In the genomic region with DNA sequence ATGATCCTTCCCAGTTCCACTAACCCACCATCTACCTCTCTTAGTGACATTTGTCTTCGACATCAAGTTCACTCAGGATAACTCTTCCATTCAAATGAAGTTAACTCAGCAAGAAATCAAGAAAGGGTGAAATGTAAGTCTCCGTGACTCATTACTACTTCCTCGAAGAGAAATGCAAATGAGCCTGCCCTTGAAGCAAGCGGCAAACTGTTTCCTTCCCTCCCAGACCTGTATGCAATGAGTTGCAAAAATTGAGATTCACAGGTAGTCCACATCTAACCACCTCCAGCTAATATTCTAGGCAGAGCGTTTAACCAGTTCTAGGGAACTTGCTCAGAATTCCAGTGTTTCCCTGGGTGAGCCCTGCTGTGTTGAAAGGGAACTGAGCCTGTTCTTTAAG, we compare ENCODE assay signal across 22 mouse cellular contexts.
DNase-seq lines count a peak whose midpoint lies in the region; ATAC-seq and TF ChIP-seq lines count a peak whose summit lies in the region.
"Had no signal": no experiment of that assay in that cellular context is flagged by ENCODE, and none has a peak within 500 bp of the region (broad histone marks: within the 10 kb centered on the region; RNA-seq: fewer than 3 reads in every experiment).

No protein-coding gene starts in this region.

- DNase-seq in thymus, adult 2 months: peak; percentile 26
- no peak for DNase-seq in thymus, adult 18-20 months
- DNase-seq in stomach, postnatal 0 days (ENCODE audit: low spot score): no peak
- DNase-seq in Muller cell, postnatal 12 days (ENCODE audit: inconsistent ontology term): no peak
- no peak for DNase-seq in left cerebral cortex, postnatal 25 days (ENCODE audit: low spot score in 2 of 2)
- DNase-seq: cerebellum, adult 18-20 months; cerebellum, postnatal 25 days; forebrain, postnatal 0 days; heart, adult 18-20 months; heart, postnatal 36 days; kidney, adult 2 months; kidney, postnatal 14 days; lung, adult 2 months; right cerebral cortex, postnatal 25 days had no signal

- H3K27ac ChIP-seq in thymus, adult 2 months (ENCODE audit: control insufficient read depth, insufficient read depth, low read length): no peak overlapping the region
- 0 out of 2 replicates have a peak overlapping the region, but pooled peaks have one; percentile 14 for H3K27ac ChIP-seq in stomach, postnatal 0 days (replicated peaks)
- H3K27ac ChIP-seq in forebrain, embryonic 16.5 days (ENCODE audit: low read length): no peak overlapping the region
- H3K27ac ChIP-seq: embryonic facial prominence, embryonic 15.5 days; hindbrain, embryonic 15.5 days; limb, embryonic 12.5 days; liver, embryonic 12.5 days; midbrain, embryonic 12.5 days had no signal

- peak; percentile 55 for ATAC-seq in activated CD4-positive, CD25-positive, alpha-beta regulatory T cell, adult 4 months
- peak; percentile 37 for ATAC-seq in megakaryocyte progenitor cell, adult 5-6 weeks (replicated peaks; ENCODE audit: poor library complexity)
- no peak for ATAC-seq in stomach, postnatal 0 days (ENCODE audit: low FRiP score, low TSS enrichment)
- no peak for ATAC-seq in forebrain, embryonic 16.5 days
- ATAC-seq: forebrain, postnatal 0 days; liver, embryonic 12.5 days had no signal

- TF ChIP-seq POLR2A in thymus, adult 2 months (IDR thresholded peaks at IDR 0.05; ENCODE audit: control insufficient read depth, extremely low read depth, insufficient read depth, low read length, poor library complexity): no peak

- H3K9ac ChIP-seq in stomach, postnatal 0 days (ENCODE audit: low read length): no peak overlapping the region
- H3K9ac ChIP-seq in forebrain, embryonic 16.5 days (replicated peaks; ENCODE audit: low read depth, low read length): no peak overlapping the region
- H3K9ac ChIP-seq: embryonic facial prominence, embryonic 15.5 days; forebrain, postnatal 0 days; hindbrain, embryonic 15.5 days; limb, embryonic 12.5 days; liver, embryonic 12.5 days; midbrain, embryonic 12.5 days had no signal

- H3K4me2 ChIP-seq in stomach, postnatal 0 days (replicated peaks; ENCODE audit: low read depth): no peak overlapping the region
- H3K4me2 ChIP-seq in forebrain, embryonic 16.5 days (ENCODE audit: low read length): no peak overlapping the region
- H3K4me2 ChIP-seq: embryonic facial prominence, embryonic 15.5 days; hindbrain, embryonic 15.5 days; limb, embryonic 12.5 days; liver, embryonic 12.5 days; midbrain, embryonic 12.5 days had no signal

- H3K36me3 ChIP-seq in thymus, adult 2 months (ENCODE audit: control insufficient read depth, insufficient read depth, low read length): no peaks in the 10 kb centered on the region
- H3K36me3 ChIP-seq in stomach, postnatal 0 days (ENCODE audit: control insufficient read depth, insufficient read depth, low read length): no peaks in the 10 kb centered on the region
- no peaks in the 10 kb centered on the region for H3K36me3 ChIP-seq in forebrain, embryonic 16.5 days (ENCODE audit: control insufficient read depth, insufficient read depth)
- H3K36me3 ChIP-seq: embryonic facial prominence, embryonic 15.5 days; hindbrain, embryonic 15.5 days; limb, embryonic 12.5 days; liver, embryonic 12.5 days; midbrain, embryonic 12.5 days had no signal

- no peaks in the 10 kb centered on the region for H3K27me3 ChIP-seq in thymus, adult 2 months (ENCODE audit: control insufficient read depth, insufficient read depth, low read length)
- no peaks in the 10 kb centered on the region for H3K27me3 ChIP-seq in stomach, postnatal 0 days (ENCODE audit: control insufficient read depth, insufficient read depth, low read length)
- H3K27me3 ChIP-seq in forebrain, embryonic 16.5 days (replicated peaks; ENCODE audit: control insufficient read depth, insufficient read depth, low read length): peaks cover 4% of the 10 kb centered on the region
- H3K27me3 ChIP-seq: limb, embryonic 12.5 days had no signal

- TF ChIP-seq EP300 in stomach, postnatal 0 days (optimal IDR thresholded peaks at IDR 0.05): no peak

- no peaks in the 10 kb centered on the region for H3K9me3 ChIP-seq in stomach, postnatal 0 days (ENCODE audit: control insufficient read depth, low read length)
- no peaks in the 10 kb centered on the region for H3K9me3 ChIP-seq in forebrain, embryonic 16.5 days (ENCODE audit: control insufficient read depth, low read length)
- H3K9me3 ChIP-seq: embryonic facial prominence, embryonic 15.5 days; hindbrain, embryonic 15.5 days; limb, embryonic 12.5 days; liver, embryonic 12.5 days; midbrain, embryonic 12.5 days had no signal

- no peak for TF ChIP-seq CTCF in thymus, adult 2 months (IDR thresholded peaks at IDR 0.05; ENCODE audit: borderline replicate concordance, control insufficient read depth, extremely low read depth, insufficient read depth, low read length, poor library complexity)
- no peak for TF ChIP-seq CTCF in stomach, postnatal 0 days (IDR thresholded peaks at IDR 0.05; ENCODE audit: low read depth)

- H3K4me1 ChIP-seq in thymus, adult 2 months (replicated peaks; ENCODE audit: control insufficient read depth, insufficient read depth, low read length): peaks cover 20% of the 10 kb centered on the region
- no peaks in the 10 kb centered on the region; the same call in 1 of the 2 replicates for H3K4me1 ChIP-seq in stomach, postnatal 0 days (replicated peaks; ENCODE audit: control insufficient read depth, insufficient read depth)
- peaks cover 3% of the 10 kb centered on the region; the same call in 1 of the 2 replicates for H3K4me1 ChIP-seq in forebrain, embryonic 16.5 days (replicated peaks; ENCODE audit: control insufficient read depth, insufficient read depth, low read length)
- H3K4me1 ChIP-seq: embryonic facial prominence, embryonic 15.5 days; hindbrain, embryonic 15.5 days had no signal

- WGBS in thymus, adult 2 months: 12% methylated on average over 5 of the region's 5 CpGs
- 67% methylated on average over 5 of the region's 5 CpGs for WGBS in stomach, postnatal 0 days
- WGBS in forebrain, embryonic 16.5 days: 60% methylated on average over 5 of the region's 5 CpGs

- no peak overlapping the region for H3K4me3 ChIP-seq in thymus, adult 2 months (ENCODE audit: control insufficient read depth, insufficient read depth, low read length)
- no peak overlapping the region for H3K4me3 ChIP-seq in stomach, postnatal 0 days (ENCODE audit: low read depth, low read length)
- H3K4me3 ChIP-seq in forebrain, embryonic 16.5 days (replicated peaks; ENCODE audit: low read length): no peak overlapping the region
- H3K4me3 ChIP-seq: embryonic facial prominence, embryonic 15.5 days; hindbrain, embryonic 15.5 days; limb, embryonic 12.5 days; liver, embryonic 12.5 days; midbrain, embryonic 12.5 days had no signal

- intact Hi-C loops in left cerebral cortex, postnatal 25 days (cut with DNase I): loop anchor here (10.0 kb wide), 2 partner anchors 445 to 1025 kb away; no protein-coding TSS in a partner anchor

Comparison
In these comparisons a context has a peak if more than half of its experiments do, and no peak if none do; other contexts are left out.
1. ATAC-seq: peak in activated CD4-positive, CD25-positive, alpha-beta regulatory T cell, adult 4 months (single experiment) and megakaryocyte progenitor cell, adult 5-6 weeks (single experiment); none in stomach, postnatal 0 days (single experiment) and forebrain, embryonic 16.5 days (single experiment).